Mouse (Mus musculus): Measurements from ENCODE around the gene Ccdc146. TPM values are rescaled to one million over a fixed set of nuclear protein-coding genes. Genes with fewer than 3 reads are reported as not detected.
"Not testable (repeated sequence)": the region's sequence is repeated elsewhere in the genome, so short reads cannot be mapped to it uniquely, and the experiment has no call there.

The Ccdc146 gene
- polyA plus RNA-seq, 1 experiment from 2014 or later = 0.36 TPM

GRCm38 (mm10) chr5:21370218-21370947 is 54.1 kb downstream of the Ccdc146 start:
- no peaks in the 10 kb centered on the region for H3K27me3 ChIP-seq (ENCODE audit: control insufficient read depth, insufficient read depth, low read length)
- H3K9me3 ChIP-seq (ENCODE audit: control insufficient read depth, low read length) = no peaks in the 10 kb centered on the region
- no peak overlapping the region for H3K27ac ChIP-seq (replicated peaks; ENCODE audit: low read depth, low read length)
- H3K4me3 ChIP-seq (replicated peaks; ENCODE audit: low read depth, low read length) = no peak overlapping the region
- no peaks in the 10 kb centered on the region for H3K36me3 ChIP-seq (ENCODE audit: control insufficient read depth, insufficient read depth, low read length)
- H3K4me2 ChIP-seq (ENCODE audit: low read length) = no peak overlapping the region
- DNase-seq = no peak
- no peak for ATAC-seq (ENCODE audit: low FRiP score, low TSS enrichment)
- 90% methylated on average over 5 of the region's 5 CpGs for WGBS
- no peaks in the 10 kb centered on the region; the same call in 1 of the 2 replicates for H3K4me1 ChIP-seq (ENCODE audit: control insufficient read depth, insufficient read depth, low read length)
- no peak overlapping the region for H3K9ac ChIP-seq (replicated peaks; ENCODE audit: low read length)

GRCm38 (mm10) chr5:21367514-21367913 is 57.0 kb downstream of the Ccdc146 start:
- 10% methylated on average over 2 of the region's 2 CpGs for WGBS

GRCm38 (mm10) chr5:21366338-21367053 is 58.0 kb downstream of the Ccdc146 start:
- 77% methylated on average over 4 of the region's 4 CpGs for WGBS
- no peak for ATAC-seq (ENCODE audit: low FRiP score, low TSS enrichment)
- no peak for DNase-seq
- Histone ChIP-seq H3K4me1 (ENCODE audit: control insufficient read depth, insufficient read depth, low read length) (no peaks in the 10 kb centered on the region), H3K4me2 (ENCODE audit: low read length) (no peak overlapping the region), H3K4me3 (replicated peaks; ENCODE audit: low read depth, low read length) (no peak overlapping the region), H3K9ac (replicated peaks; ENCODE audit: low read length) (no peak overlapping the region), H3K9me3 (ENCODE audit: control insufficient read depth, low read length) (no peaks in the 10 kb centered on the region), H3K27me3 (ENCODE audit: control insufficient read depth, insufficient read depth, low read length) (no peaks in the 10 kb centered on the region), H3K36me3 (ENCODE audit: control insufficient read depth, insufficient read depth, low read length) (no peaks in the 10 kb centered on the region), H3K27ac (replicated peaks; ENCODE audit: low read depth, low read length) (no peak overlapping the region)

More at GRCm38 (mm10) chr5:21367514-21367913, 57.0 kb downstream of the Ccdc146 start:
- Histone ChIP-seq H3K27ac (replicated peaks; ENCODE audit: low read depth, low read length) (no peak overlapping the region), H3K9me3 (ENCODE audit: control insufficient read depth, low read length) (no peaks in the 10 kb centered on the region), H3K4me3 (replicated peaks; ENCODE audit: low read depth, low read length) (no peak overlapping the region), H3K27me3 (ENCODE audit: control insufficient read depth, insufficient read depth, low read length) (no peaks in the 10 kb centered on the region), H3K36me3 (ENCODE audit: control insufficient read depth, insufficient read depth, low read length) (no peaks in the 10 kb centered on the region), H3K9ac (replicated peaks; ENCODE audit: low read length) (no peak overlapping the region), H3K4me1 (ENCODE audit: control insufficient read depth, insufficient read depth, low read length) (no peaks in the 10 kb centered on the region; the same call in 1 of the 2 replicates), H3K4me2 (ENCODE audit: low read length) (no peak overlapping the region)
- DNase-seq (no peak), ATAC-seq (ENCODE audit: low FRiP score, low TSS enrichment) (no peak)

GRCm38 (mm10) chr5:21363343-21363742 is 61.1 kb downstream of the Ccdc146 start:
- Histone ChIP-seq H3K4me3 (replicated peaks; ENCODE audit: low read depth, low read length) (no peak overlapping the region), H3K4me1 (ENCODE audit: control insufficient read depth, insufficient read depth, low read length) (no peaks in the 10 kb centered on the region), H3K36me3 (ENCODE audit: control insufficient read depth, insufficient read depth, low read length) (no peaks in the 10 kb centered on the region), H3K9me3 (ENCODE audit: control insufficient read depth, low read length) (no peaks in the 10 kb centered on the region), H3K27ac (replicated peaks; ENCODE audit: low read depth, low read length) (no peak overlapping the region), H3K27me3 (ENCODE audit: control insufficient read depth, insufficient read depth, low read length) (no peaks in the 10 kb centered on the region), H3K9ac (replicated peaks; ENCODE audit: low read length) (no peak overlapping the region), H3K4me2 (ENCODE audit: low read length) (no peak overlapping the region)
- WGBS = 86% methylated on average over 3 of the region's 3 CpGs
- DNase-seq (no peak), ATAC-seq (ENCODE audit: low FRiP score, low TSS enrichment) (no peak)

- H3K27me3 ChIP-seq (ENCODE audit: control insufficient read depth, insufficient read depth, low read length) = no peaks in the 10 kb centered on the region
- H3K4me3 ChIP-seq (replicated peaks; ENCODE audit: low read depth, low read length) = no peak overlapping the region
- no peak for DNase-seq
- H3K9me3 ChIP-seq (ENCODE audit: control insufficient read depth, low read length) = no peaks in the 10 kb centered on the region
- 85% methylated on average over 3 of the region's 3 CpGs for WGBS
- no peaks in the 10 kb centered on the region for H3K36me3 ChIP-seq (ENCODE audit: control insufficient read depth, insufficient read depth, low read length)
- no peak overlapping the region for H3K27ac ChIP-seq (replicated peaks; ENCODE audit: low read depth, low read length)
- no peak overlapping the region for H3K9ac ChIP-seq (replicated peaks; ENCODE audit: low read length)
- H3K4me1 ChIP-seq (ENCODE audit: control insufficient read depth, insufficient read depth, low read length) = no peaks in the 10 kb centered on the region
- no peak overlapping the region for H3K4me2 ChIP-seq (ENCODE audit: low read length)
- no peak for ATAC-seq (ENCODE audit: low FRiP score, low TSS enrichment)
These were observed 65.8 kb downstream of the Ccdc146 start for GRCm38 (mm10) chr5:21358648-21359047.

- DNase-seq (no peak), ATAC-seq (ENCODE audit: low FRiP score, low TSS enrichment) (no peak)
- H3K9me3 ChIP-seq (ENCODE audit: control insufficient read depth, low read length) = no peaks in the 10 kb centered on the region
- no peak overlapping the region for H3K9ac ChIP-seq (replicated peaks; ENCODE audit: low read length)
- no peak overlapping the region for H3K27ac ChIP-seq (replicated peaks; ENCODE audit: low read depth, low read length)
- no peak overlapping the region for H3K4me3 ChIP-seq (replicated peaks; ENCODE audit: low read depth, low read length)
- H3K4me1 ChIP-seq (ENCODE audit: control insufficient read depth, insufficient read depth, low read length) = no peaks in the 10 kb centered on the region
- H3K27me3 ChIP-seq (ENCODE audit: control insufficient read depth, insufficient read depth, low read length) = no peaks in the 10 kb centered on the region
- H3K36me3 ChIP-seq (ENCODE audit: control insufficient read depth, insufficient read depth, low read length) = no peaks in the 10 kb centered on the region
- H3K4me2 ChIP-seq (ENCODE audit: low read length) = no peak overlapping the region
These were observed 72.8 kb downstream of the Ccdc146 start for GRCm38 (mm10) chr5:21351678-21352077.

- Histone ChIP-seq H3K27ac (replicated peaks; ENCODE audit: low read depth, low read length) (no peak overlapping the region), H3K9ac (replicated peaks; ENCODE audit: low read length) (no peak overlapping the region), H3K4me2 (ENCODE audit: low read length) (no peak overlapping the region), H3K9me3 (ENCODE audit: control insufficient read depth, low read length) (no peaks in the 10 kb centered on the region), H3K27me3 (ENCODE audit: control insufficient read depth, insufficient read depth, low read length) (no peaks in the 10 kb centered on the region), H3K4me3 (replicated peaks; ENCODE audit: low read depth, low read length) (no peak overlapping the region), H3K36me3 (ENCODE audit: control insufficient read depth, insufficient read depth, low read length) (no peaks in the 10 kb centered on the region), H3K4me1 (ENCODE audit: control insufficient read depth, insufficient read depth, low read length) (no peaks in the 10 kb centered on the region)
- ATAC-seq (ENCODE audit: low FRiP score, low TSS enrichment) = no peak
- 88% methylated on average over 7 of the region's 7 CpGs for WGBS
- DNase-seq = no peak
These were observed 76.1 kb downstream of the Ccdc146 start for GRCm38 (mm10) chr5:21348366-21348765.

- not testable (repeated sequence) for H3K4me3 ChIP-seq (replicated peaks; ENCODE audit: low read depth, low read length); DNase-seq; H3K9ac ChIP-seq (replicated peaks; ENCODE audit: low read length); H3K4me1 ChIP-seq (ENCODE audit: control insufficient read depth, insufficient read depth, low read length); H3K9me3 ChIP-seq (ENCODE audit: control insufficient read depth, low read length); H3K4me2 ChIP-seq (ENCODE audit: low read length); ATAC-seq (ENCODE audit: low FRiP score, low TSS enrichment); H3K27ac ChIP-seq (replicated peaks; ENCODE audit: low read depth, low read length); H3K27me3 ChIP-seq (ENCODE audit: control insufficient read depth, insufficient read depth, low read length); H3K36me3 ChIP-seq (ENCODE audit: control insufficient read depth, insufficient read depth, low read length)
These were observed 82.2 kb downstream of the Ccdc146 start for GRCm38 (mm10) chr5:21342265-21342664.

- H3K4me3 ChIP-seq (replicated peaks; ENCODE audit: low read depth, low read length) = no peak overlapping the region
- no peaks in the 10 kb centered on the region for H3K27me3 ChIP-seq (ENCODE audit: control insufficient read depth, insufficient read depth, low read length)
- H3K4me1 ChIP-seq (ENCODE audit: control insufficient read depth, insufficient read depth, low read length) = peaks cover 11% of the 10 kb centered on the region; the same call in 1 of the 2 replicates
- no peak overlapping the region for H3K27ac ChIP-seq (replicated peaks; ENCODE audit: low read depth, low read length)
- WGBS = 81% methylated on average over 1 of the region's 1 CpGs
- H3K9me3 ChIP-seq (ENCODE audit: control insufficient read depth, low read length) = no peaks in the 10 kb centered on the region
- no peaks in the 10 kb centered on the region for H3K36me3 ChIP-seq (ENCODE audit: control insufficient read depth, insufficient read depth, low read length)
- no peak for ATAC-seq (ENCODE audit: low FRiP score, low TSS enrichment)
- DNase-seq = no peak
- H3K9ac ChIP-seq (replicated peaks; ENCODE audit: low read length) = no peak overlapping the region
- H3K4me2 ChIP-seq (ENCODE audit: low read length) = no peak overlapping the region
These were observed 92.4 kb downstream of the Ccdc146 start for GRCm38 (mm10) chr5:21332119-21332518.

All from midbrain, embryonic 14.5 days (tissue).